Mouse (Mus musculus): ENCODE results near the gene Srp9.
"Not testable (repeated sequence)": the region's sequence is repeated elsewhere in the genome, so short reads cannot be mapped to it uniquely, and the experiment has no call there.

Gene Srp9

DNA sequence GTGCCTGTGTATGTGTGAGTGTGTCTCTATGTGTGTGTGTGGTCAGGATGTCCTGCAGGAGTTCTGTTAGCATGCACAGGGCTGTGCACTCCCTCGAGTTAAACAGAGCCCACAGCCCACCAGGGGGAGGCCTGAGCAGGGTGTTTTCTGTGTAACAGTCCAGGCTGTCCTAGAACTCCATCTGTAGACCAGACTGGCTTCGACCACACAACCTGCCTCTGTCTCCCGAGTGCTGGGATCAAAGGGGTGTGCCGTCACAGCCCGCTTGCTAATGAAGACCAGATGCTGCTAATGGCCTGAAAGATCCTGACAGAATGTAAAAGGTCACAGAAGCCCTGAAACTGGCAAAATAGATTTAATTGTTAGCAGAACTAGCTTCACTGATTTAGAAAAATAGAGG, 21.0 kb downstream of the Srp9 start:
- no peak for DNase-seq (ENCODE audit: low spot score)

DNA sequence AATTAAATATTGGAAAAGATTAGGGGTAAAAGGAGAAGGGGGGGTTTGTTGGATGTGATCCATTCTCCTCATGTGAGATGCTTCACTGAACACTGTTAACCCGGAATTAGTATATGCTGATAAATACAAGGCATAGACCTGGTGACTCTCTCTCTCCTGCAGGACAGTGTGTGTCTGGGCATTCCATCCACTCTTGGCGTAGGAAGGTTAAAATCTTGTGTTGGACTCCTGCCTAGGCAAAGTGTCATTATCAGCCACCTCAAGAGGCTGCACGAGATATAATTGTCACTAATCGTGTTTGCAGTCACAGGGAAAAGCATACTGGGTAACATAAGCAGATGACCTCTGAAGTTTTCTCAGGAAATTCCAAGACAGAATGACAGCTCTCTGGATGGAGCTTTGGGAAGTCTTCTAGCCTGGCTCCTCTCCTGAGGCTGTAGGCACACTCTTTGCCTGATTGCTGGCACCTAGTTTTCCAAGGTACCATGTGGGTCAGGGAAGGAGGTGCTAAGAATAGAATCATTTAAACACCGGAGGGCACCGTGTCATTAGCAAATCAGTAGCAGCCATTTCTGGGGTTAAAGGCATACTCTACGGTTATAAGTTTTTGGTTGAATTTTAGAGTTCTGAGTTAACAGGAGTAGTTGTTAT, 24.5 kb downstream of the Srp9 start:
- no peak for DNase-seq (ENCODE audit: low spot score)

DNA sequence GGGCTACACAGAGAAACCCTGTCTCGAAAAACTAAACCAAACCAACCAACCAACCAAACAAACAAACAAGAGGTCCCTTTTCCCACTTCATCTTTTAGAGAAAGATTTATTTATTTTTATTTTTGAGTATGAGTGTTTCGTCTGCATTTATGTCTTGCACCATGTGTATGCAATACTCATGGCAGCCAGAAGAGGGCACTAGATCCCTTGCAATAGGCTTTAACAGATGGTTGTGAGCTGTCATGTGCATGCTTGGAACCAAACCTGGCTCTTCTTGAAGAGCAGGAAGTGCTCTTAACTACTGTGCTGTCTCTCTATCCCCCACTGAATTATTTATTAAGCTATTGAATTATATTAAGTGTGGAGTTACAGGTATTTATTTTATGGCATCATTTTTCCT, 25.4 kb downstream of the Srp9 start:
- DNase-seq (ENCODE audit: low spot score) = no peak

DNA sequence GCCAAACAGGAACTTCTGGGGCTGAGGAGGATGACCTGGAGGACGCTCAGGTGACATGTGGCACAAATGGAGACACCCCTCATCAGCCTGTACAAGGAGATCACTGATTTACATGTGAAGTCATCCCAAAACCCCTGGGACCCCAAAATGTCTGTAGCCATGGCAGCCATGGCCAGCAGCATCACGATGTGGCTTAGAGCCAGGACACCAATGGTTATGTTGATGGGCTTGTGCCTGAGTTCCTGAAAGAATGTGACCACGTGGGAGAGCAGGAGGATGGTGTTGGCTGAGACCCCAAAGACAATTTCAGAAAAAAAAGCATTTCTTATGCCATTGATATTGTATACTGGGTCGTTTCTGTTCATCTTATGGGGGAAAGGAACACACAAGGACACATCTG, 33.2 kb downstream of the Srp9 start:
- DNase-seq (ENCODE audit: low spot score) = no peak

DNA sequence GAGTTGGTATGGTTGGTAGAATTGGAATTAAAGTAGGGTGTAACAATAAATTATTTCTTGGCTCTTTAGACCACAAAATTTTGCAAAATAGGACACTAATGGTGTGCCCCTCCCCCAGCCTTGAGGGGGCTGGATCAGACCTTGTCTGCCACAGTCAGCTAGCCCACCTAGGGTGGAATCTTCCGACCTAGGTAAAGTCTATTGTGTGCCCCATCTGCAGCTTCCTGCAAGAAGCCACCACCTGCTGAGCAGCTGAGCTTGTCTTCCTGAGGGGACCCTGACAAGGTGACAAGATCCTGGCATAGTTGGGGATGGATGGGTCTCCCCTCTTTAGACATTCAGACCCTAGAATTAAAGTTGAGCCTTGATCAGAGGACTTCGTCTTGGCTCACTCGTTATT, 35.0 kb downstream of the Srp9 start:
- no peak for DNase-seq (ENCODE audit: low spot score)

DNA sequence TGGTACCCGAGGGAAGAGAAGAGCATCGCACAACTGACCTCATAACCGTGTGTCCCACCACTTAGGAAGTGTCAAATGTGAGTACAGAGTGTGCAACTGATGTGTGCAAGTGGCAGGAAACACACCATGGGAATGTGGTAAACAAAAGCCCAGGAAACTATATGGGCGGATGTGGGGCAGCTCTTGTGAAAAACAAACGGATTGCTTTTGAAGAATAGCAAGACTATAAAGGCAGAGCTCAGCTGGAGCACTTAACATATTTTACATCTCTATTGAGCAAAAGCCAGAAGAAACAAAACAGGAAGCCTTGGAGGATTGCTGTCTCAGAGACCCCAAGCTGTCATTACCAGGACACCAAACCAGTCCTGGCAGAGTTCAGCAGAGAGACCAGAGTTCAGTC, 38.4 kb downstream of the Srp9 start:
- DNase-seq (ENCODE audit: low spot score) = no peak

DNA sequence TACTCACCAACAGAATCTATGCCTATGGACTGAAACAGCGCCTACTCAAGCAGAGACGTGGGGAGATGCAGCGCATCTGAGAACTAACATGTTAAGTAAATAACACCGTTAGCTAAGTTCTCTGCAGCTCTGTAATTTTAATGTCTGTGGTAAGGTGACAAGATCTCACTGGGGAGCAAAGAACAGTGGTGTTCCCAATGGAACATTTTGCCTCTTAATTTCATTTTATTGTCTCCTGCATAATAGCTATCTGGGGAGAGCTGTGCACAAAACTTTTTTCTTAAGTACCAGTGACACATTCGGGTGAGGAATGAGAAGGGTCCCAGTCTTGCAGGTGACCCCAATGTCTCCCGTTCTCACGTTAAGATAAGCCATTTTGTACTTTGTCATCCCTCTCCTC, 39.8 kb downstream of the Srp9 start, which contains the start of gene Vmn1r1:
Gene Vmn1r1 (minus strand): TSS at position 101 of the 400 bp plus-strand sequence.
- DNase-seq (ENCODE audit: low spot score) = no peak

DNA sequence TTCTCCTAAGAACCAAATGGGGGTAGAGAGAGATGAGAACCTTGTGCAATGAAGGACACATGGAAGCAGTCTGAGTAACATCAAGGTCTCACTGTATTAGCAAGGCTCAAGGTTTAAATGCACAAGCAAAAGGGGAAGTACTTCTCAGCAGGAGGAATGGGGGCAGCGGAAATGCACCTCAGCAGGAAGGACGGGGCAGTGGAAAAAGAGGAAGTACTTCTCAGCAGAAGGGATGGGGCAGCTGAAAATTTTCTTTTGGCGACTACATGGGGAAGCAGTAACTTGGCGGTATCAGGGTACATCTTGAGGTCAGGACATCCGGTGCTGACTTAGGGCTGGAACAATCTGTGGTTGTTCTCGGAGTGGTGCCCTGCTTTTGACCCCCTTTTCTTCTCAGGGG, 45.7 kb downstream of the Srp9 start:
- DNase-seq (ENCODE audit: low spot score) = not testable (repeated sequence)

DNA sequence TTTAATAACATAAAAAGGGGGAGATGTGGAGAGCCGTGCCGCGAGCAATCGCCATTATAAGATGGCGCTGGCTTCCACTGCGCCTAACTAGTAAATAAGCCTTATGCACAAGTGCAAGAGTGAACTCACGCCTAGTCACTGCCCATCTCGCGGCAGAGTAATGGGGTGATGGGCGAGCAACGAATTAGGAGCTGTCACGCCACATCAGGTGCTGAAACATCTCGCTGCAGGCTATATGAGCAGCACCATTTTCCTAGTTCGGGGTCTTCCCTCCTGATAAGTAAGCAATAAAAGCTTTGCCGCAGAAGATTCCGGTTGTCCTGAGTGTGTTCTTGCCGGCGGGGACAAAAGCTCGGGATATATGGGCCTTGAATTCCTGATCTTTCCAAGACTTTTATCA, 52.4 kb downstream of the Srp9 start:
- DNase-seq (ENCODE audit: low spot score) = not testable (repeated sequence)

DNA sequence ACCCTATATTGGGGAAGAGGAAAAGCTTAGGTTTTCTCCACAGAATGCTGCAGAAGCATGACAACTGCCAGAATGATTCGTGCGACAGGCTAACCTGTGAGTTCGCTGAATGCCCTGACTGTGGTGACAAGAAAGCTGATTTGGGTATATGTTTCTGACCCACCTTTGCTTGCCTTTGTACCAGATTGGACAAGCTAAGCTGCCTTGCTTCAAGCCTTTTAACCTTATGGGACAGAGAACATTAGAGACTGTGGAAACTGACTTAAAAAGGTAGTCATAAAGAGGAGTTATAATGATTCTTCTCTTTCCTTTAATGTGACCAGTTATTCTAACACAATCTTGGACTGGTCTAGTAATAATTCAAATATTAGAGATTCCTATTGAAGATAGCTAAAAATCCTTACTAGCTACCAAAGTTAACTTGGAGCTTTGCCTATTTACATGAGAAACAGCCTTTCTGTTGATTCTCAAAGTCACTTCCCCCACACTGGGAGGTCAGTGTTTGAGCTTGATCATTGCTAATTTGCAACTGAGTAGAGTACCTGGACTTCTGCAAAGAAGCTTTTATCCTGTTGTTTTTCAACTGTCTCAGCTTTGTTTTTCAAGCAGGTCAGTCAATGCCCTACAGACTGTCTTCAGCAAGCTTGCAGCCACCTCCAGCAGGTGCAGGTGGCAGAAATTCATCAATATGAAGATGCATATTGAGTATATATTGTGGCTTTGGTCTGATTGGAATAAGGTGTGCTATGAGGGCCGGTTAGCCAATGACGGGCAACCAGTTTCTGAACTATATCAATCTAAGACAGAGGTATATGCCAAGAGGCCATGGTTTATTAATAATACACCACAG, 57.1 kb downstream of the Srp9 start:
- no peak for DNase-seq (ENCODE audit: low spot score)

Data from ovary, adult 18-20 months (tissue).